Mouse (Mus musculus) fat pad, adult 2 months (tissue): ENCODE results near the gene Cpne5.
"Not testable (repeated sequence)": the region's sequence is repeated elsewhere in the genome, so short reads cannot be mapped to it uniquely, and the experiment has no call there.

Source experiments
- DNase-seq: peaks from one replicate; pipeline ENCODE4 v3.0.0-alpha.2; 2011; ENCODE audit warnings: low read depth, low spot score; ENCODE audit errors: extremely low read depth

Gene Cpne5

GRCm38 (mm10) chr17:29237772-29238420, at the start of gene Cpne5:
Gene Cpne5 (minus strand): TSS chr17:29238167.
- DNase-seq: no peak

- DNase-seq: no peak
Measured at GRCm38 (mm10) chr17:29282216-29282952, 44.4 kb upstream of the Cpne5 start.

DNA sequence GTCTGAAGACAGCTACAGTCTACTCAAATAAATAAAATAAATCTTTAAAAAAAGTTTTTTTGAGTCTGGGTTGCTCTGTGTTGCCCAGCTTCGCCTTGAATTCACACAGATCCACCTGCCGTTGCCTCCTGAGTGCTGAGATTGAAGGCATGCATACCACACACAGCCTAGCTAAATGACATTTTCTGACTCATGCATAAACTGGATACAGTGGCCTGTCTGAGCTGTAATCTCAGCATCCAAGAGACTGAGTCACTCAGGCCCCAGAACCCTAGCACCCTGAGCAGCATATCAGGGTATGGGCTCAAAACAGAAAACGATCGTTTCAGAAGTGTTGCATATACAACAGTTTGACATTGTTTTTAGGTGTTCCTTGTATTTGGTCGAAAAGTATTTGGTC, 43.6 kb upstream of the Cpne5 start:
- DNase-seq: no peak

- no peak for DNase-seq
Measured at GRCm38 (mm10) chr17:29280422-29280821, 42.5 kb upstream of the Cpne5 start.

GRCm38 (mm10) chr17:29273889-29274288, 35.9 kb upstream of the Cpne5 start:
- no peak for DNase-seq

GRCm38 (mm10) chr17:29273156-29273555, 35.2 kb upstream of the Cpne5 start:
- no peak for DNase-seq

- no peak for DNase-seq
Measured at GRCm38 (mm10) chr17:29270148-29270698, 32.3 kb upstream of the Cpne5 start.

DNA sequence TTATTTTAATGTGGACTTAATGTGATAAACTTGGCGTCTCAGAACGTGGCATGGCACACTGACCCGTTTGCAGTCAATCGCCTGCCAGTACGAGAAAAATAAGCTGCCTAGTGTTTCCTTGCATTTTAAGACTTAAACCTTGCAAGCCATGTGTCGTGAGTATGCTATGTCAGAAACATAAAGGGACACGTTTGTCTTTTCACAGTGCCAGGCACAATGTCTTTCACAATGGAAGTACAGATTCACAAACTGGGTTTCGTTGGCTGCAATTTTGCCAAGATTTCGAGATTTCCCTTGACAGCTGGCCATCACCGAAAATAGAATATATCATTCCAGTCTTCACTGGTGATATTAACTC, 31.4 kb upstream of the Cpne5 start:
- no peak for DNase-seq

GRCm38 (mm10) chr17:29268682-29269348, 30.8 kb upstream of the Cpne5 start, which contains the start of gene BC004004:
Gene BC004004 (plus strand): TSS chr17:29268788.
- DNase-seq: no peak

GRCm38 (mm10) chr17:29267931-29268681, 30.1 kb upstream of the Cpne5 start:
- DNase-seq: no peak

DNA sequence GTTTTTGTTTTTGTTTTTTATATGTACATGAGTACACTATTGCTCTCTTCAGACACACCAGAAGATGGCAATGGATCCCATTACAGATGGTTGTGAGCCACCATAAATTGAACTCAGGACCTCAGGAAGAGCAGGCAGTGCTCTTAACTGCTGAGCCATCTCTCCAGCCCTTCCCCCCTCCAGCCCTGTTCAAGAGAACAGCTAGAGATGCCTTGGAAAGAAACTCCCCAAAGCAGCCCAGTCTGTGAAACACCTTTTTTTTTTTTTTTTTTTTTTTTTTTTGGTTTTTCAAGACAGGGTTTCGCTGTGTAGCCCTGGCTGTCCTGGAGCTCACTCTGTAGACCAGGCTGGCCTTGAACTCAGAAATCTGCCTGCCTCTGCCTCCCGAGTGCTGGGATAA, 29.1 kb upstream of the Cpne5 start:
- DNase-seq: not testable (repeated sequence)

DNA sequence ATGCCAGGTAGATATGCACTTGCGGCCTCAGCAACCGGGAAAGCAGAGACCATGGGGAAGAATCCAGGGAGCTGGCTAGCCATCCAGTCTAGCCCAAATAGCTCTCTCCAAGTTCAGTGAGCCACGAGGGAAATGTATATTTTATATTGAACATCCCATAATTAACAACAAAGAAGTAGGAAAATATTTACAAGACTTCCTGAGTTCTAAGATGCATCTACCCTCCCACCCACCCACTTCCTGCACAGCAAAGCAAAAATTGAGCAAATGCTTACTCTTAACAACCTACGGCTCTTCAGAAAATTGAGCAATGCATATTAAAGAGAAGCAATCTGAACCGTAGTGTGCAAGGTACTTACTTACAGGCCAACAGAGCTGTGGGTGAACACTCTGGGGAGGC, 26.8 kb upstream of the Cpne5 start:
- no peak for DNase-seq

DNA sequence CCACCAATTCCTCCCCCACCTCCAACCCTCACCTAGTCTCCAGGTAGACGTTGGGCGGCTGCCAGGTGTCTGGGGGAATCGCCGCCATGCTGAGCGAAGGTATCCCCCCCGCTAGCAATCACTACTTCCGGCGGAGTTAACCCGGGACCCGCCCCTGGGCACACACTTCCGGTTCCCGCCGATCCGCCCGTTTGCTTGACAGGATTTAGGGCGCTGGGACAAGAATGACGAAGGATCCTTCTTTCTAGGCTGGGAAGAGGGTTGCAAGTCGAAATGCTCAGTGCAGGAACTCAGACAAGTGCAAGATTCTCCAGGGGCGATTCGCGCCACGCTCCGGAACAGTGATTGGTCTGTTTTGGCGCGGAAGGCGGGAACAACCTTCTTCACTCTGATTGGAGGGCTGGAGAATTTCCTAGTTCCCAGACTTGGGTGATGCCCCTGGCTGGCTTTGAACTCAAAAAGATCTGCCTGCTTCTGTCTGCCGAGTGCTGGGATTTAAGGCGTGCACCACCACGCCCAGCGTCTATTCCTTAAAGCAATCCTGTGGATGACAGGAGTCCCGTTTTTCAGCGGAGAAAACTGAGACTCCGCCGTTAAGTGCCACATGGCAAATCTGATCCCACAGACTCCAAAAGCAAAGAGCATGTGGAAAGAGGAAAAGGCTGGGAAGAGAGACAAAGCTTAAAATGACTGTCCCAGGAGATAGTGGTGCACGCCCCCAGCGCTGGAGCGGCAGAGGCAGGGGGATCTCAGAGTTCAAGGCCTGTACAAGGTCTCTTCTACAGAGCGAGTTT, 26.1 kb upstream of the Cpne5 start, which contains the start of gene Ppil1:
Gene Ppil1 (minus strand): TSS at position 347 of the 794 bp plus-strand sequence.
- DNase-seq: no peak

DNA sequence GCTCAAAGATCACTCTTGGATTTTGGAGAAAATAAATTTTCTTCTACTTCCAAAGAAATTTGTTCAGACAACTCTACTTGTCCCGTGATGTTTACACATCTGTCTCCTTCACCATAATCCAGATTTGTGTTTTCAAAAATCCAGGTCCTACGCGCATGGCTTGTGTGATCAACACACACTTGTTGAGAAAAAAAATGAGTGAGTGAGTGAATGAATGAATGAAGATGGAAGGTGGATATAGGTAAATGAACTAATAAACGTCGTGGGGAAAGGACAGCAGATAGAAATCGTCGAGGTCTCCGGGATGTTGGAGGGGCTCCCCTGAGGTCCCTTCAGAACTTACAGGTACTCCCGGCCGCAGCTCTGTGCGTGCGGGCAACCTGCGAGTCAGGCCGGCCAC, 25.4 kb upstream of the Cpne5 start:
- no peak for DNase-seq

DNA sequence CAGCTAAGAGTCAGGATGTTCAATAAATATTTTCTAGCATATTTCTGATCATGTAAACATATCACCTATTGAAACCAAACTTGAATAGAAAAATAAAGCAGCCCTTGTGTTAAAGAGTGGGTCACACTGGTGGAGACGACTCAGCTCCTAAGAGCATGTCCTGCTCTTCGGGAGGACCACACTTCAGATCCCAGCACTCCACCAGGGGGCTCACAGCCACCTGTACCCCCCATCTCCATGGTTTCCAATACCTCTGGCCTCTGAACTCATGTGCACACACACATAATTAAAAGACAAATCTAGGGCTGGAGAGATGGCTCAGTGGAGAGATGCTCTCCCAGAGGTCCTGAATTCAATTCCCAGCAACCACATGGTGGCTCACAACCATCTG, 24.3 kb upstream of the Cpne5 start:
- no peak for DNase-seq

DNA sequence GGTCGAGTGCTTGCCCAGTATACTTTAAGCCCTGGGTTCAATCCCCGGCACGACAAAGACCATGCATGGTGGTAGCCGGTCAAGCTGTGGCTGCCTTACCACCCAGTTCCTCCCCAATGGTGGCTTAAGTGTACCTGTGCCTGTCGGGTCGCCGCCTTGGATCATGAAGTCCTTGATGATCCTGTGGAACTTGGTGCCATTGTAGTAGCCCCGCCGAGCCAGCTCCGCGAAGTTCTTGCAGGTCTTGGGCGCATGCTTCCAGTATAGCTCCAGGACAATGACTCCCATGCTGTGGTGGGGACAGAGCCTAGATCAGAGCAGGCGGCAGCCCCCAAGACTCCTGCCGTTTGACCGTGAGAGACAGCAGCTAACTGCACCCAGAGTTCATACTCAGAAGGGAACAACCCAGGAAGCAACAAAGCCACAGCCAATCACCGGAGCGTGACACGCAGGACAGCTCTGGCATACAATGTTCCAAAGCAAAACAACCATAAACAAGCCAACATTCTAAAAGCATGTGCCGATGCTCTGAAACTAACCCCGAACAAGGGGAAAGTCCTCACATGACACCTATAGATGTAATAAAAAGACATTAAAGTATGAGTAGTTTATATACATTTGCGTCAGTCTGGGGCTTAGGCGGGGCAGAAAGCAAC, 23.8 kb upstream of the Cpne5 start:
- no peak for DNase-seq

- no peak for DNase-seq
Measured at GRCm38 (mm10) chr17:29260501-29260900, 22.5 kb upstream of the Cpne5 start.

DNA sequence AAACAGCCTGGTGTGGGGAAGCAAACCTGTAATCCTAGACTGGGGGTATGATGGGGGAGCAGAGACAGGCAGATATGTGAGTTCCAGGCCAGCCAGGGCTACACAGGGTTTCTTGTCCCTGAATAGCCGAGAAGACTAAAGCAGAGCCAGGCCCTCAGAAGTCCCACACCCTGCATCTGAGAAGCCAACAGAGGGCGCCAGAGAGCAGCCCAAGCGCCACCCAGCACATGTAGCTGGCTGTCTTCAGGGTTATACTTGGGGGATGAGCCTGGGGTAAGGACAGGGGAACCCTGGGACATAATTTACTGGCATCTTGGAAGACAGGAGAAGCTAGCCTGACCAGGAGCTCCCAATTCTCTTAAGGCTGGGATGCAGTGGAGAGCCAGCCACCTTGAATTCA, 21.5 kb upstream of the Cpne5 start:
- DNase-seq: no peak

- no peak for DNase-seq
Measured at GRCm38 (mm10) chr17:29258921-29259320, 21.0 kb upstream of the Cpne5 start.
